Mouse (Mus musculus): Measurements from ENCODE around the gene Foxr1. TPM values are rescaled to one million over a fixed set of nuclear protein-coding genes. Genes with fewer than 3 reads are reported as not detected.
"Not testable (repeated sequence)": the region's sequence is repeated elsewhere in the genome, so short reads cannot be mapped to it uniquely, and the experiment has no call there.

Gene Foxr1
- total RNA-seq, 2 experiments from 2014 or later, result not detected

GRCm38 (mm10) chr9:44478229-44478921, 37.4 kb upstream of the Foxr1 start:
- no peak for ATAC-seq (replicated peaks; ENCODE audit: low FRiP score, poor library complexity, severe bottlenecking)

GRCm38 (mm10) chr9:44477339-44478228, 36.6 kb upstream of the Foxr1 start:
- ATAC-seq (replicated peaks; ENCODE audit: low FRiP score, poor library complexity, severe bottlenecking), result 0 out of 2 replicates have a peak, but pooled peaks have one; percentile 40

GRCm38 (mm10) chr9:44475936-44476335, 35.0 kb upstream of the Foxr1 start:
- ATAC-seq (replicated peaks; ENCODE audit: low FRiP score, poor library complexity, severe bottlenecking), result no peak

DNA sequence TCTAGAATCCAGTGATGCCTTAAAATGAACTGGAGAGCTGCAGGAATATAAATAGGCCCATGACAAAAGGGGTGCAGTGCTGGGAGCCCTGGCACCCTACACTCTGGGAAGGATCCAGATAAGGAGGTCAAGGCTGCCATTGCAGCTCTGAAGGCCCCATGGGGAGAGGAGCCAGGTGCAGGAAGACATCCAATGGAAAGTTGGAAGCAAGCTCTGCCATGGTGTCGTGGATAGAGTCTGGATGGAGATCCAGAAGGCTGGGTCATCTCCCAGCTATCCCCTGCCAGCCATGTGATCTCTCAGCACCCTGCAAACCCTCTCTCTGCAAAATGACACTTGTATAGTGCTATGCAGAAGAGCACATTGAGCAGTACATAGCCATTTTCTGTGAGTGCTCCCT, 33.4 kb upstream of the Foxr1 start:
- ATAC-seq (replicated peaks; ENCODE audit: low FRiP score, poor library complexity, severe bottlenecking), result no peak

DNA sequence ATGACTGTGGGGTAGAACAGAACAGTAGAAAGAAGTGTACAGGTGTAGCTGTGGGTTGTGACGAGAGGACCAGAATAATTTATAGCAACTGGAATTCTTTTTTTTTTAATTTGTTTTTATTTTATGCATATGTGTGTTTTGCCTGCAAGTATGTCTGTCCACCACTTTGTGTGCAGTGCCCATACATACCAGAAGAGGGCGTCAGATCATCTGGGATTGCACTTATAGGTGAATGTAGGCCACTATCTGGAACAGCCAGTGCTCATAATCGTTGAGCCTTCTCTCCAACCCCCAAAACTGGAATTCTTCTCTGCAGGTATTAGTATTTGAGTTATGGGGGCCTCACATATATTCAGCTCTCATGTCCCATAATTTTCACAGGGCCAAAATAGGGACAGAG, 32.2 kb upstream of the Foxr1 start:
- no peak for ATAC-seq (replicated peaks; ENCODE audit: low FRiP score, poor library complexity, severe bottlenecking)

GRCm38 (mm10) chr9:44468800-44469199, 27.9 kb upstream of the Foxr1 start:
- ATAC-seq (replicated peaks; ENCODE audit: low FRiP score, poor library complexity, severe bottlenecking), result no peak

- ATAC-seq (replicated peaks; ENCODE audit: low FRiP score, poor library complexity, severe bottlenecking), result no peak
Measured at GRCm38 (mm10) chr9:44468224-44468623, 27.3 kb upstream of the Foxr1 start.

DNA sequence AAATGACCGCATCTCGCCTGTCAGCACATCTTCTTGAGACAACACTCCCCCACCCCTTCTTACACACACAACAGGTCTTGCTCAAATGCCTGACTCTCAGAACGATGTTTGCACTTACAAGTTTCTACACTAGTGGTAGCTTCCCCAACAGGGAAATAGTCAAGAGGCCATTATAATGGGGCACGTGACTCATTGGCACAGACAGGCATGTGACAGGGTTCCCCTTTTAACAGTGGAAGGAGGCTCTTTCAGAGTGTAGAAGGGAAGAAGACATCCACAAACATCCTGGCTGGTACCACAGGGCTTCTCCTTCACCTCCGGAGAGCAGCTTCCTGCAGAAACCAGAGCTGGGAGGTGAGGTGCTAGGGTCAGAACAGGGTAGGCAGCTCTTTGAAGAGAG, 21.0 kb upstream of the Foxr1 start:
- ATAC-seq (replicated peaks; ENCODE audit: low FRiP score, poor library complexity, severe bottlenecking), result no peak

GRCm38 (mm10) chr9:44457035-44457742, 16.3 kb upstream of the Foxr1 start:
- ATAC-seq (replicated peaks; ENCODE audit: low FRiP score, poor library complexity, severe bottlenecking), result no peak

DNA sequence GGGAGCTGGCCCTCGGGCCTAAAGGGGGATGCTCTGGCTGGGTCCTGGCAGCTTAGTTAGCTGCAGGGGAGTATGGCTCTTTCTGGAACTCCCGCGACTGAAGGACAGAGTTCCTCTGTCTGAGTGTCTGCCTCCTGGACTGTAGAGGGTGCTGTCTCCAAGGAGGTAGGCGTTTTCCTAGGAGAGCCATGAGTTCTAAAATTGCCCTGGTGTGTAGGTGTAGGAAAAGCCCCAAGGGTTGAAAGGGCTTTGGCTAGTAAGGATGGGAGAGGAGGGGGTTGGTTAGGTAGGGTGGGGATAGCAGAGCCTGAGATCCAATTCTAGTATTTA, 13.9 kb upstream of the Foxr1 start, which contains the start of gene Upk2:
Gene Upk2 (minus strand): TSS at position 86 of the 330 bp plus-strand sequence.
- ATAC-seq (replicated peaks; ENCODE audit: low FRiP score, poor library complexity, severe bottlenecking), result no peak

GRCm38 (mm10) chr9:44454132-44454890, 13.4 kb upstream of the Foxr1 start:
- ATAC-seq (replicated peaks; ENCODE audit: low FRiP score, poor library complexity, severe bottlenecking), result peak; percentile 67

DNA sequence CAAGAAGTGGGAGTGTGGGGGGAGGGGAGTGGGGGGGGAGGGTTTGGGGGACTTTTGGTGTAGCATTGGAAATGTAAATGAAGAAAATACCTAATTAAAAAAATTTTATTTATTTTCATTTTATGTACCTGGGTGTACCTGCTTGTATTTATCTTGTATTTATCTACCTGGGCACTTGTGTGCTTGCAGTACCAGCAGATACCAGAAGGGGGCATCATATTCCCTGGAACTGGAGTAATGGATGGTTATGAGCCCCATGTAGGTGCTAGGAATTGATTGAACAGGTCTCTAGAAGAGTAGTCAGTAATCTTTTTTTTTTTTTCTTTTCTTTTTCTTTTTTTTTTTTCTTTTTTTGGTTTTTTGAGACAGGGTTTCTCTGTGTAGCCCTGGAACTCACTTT, 9.5 kb upstream of the Foxr1 start:
- ATAC-seq (replicated peaks; ENCODE audit: low FRiP score, poor library complexity, severe bottlenecking), result no peak

DNA sequence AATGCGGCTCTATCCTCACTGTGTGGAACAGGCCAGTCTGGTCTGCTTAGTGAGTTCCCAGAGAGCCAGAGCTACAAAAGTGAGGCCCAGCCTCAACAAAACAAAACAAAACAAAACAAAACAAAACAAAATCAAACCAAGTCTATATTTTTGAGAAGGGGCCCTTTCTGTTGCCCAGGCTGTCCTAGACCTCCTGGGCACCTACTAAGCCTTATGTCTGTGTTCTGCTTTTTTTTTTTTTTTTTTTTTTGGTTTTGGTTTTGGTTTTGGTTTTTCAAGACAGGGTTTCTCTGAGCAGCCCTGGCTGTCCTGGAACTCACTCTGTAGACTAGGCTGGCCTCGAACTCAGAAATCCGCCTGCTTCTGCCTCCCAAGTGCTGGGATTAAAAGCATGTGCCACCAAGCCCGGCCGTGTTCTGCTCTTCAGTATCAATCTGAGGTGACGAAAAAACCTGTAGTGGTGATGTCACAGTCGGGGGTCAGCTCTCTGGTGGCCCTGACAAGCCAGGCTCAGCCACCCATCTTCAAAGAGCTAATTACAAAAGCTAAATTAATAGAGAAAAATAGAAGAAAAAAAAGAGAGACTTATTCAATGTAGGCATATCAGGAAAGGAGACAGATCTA, 3.6 kb upstream of the Foxr1 start:
- not testable (repeated sequence) for ATAC-seq (replicated peaks; ENCODE audit: low FRiP score, poor library complexity, severe bottlenecking)

DNA sequence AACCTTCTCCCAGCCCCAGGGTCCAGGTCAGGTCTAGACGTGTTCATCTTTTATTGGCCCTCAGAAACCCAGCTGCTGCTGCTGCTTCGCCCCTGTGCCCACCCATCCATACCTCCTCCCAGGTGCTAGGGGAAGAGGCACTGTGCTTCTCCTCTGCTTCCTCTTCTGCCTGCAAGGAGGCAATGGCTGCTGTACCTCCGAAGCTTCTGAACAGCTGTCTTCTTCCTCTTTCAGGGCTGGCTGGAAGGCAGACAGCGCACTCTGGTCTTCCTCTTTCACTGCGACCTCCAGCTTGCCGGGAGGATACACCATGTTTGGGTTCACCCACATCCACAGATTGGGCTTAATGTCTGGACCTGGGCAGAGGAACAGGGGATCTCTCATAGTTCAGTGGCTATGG, 5.2 kb downstream of the Foxr1 start:
- ATAC-seq (replicated peaks; ENCODE audit: low FRiP score, poor library complexity, severe bottlenecking), result no peak

DNA sequence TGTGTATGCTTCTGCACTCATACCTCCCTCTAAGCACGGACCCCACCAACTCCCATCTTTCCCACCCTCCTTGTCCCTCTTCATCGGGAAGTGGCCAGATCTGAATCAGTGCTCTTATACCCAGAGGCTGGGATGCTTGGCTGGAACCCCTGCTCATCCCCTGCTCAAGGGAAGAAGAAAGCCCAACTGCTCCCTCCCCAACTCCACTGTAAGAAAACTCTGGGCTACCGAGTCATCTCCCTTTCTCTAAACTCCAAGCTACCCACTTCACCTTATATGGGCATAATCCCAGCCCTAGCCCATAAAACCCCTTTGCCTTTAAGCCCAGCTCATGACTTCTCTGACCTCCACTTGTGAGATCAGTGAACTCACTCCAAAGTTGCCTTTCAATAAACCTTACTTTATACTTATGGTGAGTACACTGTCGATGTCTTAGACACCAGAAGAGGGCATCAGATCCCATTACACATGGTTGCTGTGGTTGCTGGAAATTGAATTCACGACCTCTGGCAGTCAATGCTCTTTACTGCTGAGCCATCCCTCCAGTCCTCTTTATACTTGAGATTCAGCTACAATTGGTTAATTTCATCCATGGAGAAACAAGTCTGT, 8.3 kb downstream of the Foxr1 start:
- ATAC-seq (replicated peaks; ENCODE audit: low FRiP score, poor library complexity, severe bottlenecking), result no peak

- ATAC-seq (replicated peaks; ENCODE audit: low FRiP score, poor library complexity, severe bottlenecking), result no peak
Measured at GRCm38 (mm10) chr9:44423576-44423975, 17.4 kb downstream of the Foxr1 start.

DNA sequence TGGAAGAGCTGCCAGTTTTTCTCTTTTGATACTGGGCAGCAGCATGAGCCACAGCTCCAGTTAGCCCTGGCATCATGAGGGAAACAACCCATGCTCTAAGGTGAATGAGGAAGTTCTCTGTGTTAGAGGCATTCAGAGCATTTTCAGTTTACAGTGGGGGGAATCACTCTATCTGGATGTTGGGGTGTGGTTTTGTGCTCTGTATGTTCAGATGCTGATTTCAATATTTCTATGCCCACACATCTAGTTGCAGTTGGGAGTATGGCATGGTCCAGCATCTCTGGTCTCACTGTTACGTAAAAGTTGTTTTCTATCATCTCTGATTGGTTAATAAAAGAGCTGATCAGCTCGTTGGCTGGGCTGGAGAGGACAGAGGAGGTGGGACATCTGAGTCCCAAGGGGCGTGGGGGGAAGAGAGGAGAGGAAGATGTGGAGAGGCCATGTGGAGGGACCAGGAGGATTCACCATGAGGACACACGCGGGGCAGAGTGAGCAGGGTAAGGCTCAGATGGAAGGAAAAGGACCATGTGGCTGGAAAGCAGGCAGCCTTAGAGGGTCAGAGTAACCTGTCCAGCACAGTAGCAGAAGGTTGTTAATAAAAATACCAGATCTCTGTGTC, 20.5 kb downstream of the Foxr1 start:
- ATAC-seq (replicated peaks; ENCODE audit: low FRiP score, poor library complexity, severe bottlenecking), result no peak

DNA sequence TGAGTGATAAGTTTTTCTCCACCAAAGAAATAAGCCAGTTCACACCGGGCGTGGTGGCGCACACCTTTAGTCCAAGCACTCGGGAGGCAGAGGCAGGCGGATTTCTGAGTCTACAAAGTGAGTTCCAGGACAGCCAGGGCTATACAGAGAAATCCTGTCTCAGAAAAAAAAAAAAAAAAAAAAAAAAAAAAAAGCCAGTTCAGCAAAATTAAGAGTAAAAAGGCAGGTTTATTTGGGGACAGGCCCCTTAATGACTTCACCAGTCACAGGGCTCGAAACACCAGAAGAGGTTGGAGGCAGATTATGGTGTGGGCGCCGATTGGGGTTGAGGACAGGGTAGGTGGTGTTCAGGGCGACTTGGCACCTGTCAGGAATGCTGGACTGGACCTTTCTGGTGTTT, 21.2 kb downstream of the Foxr1 start:
- ATAC-seq (replicated peaks; ENCODE audit: low FRiP score, poor library complexity, severe bottlenecking), result not testable (repeated sequence)
